Mouse (Mus musculus) heart, adult 2 months (tissue): ENCODE results near the gene Tmem239. TPM values are rescaled to one million over a fixed set of nuclear protein-coding genes. Genes with fewer than 3 reads are reported as not detected.

Experiments used
- DNase-seq, 2 experiments: peaks; one replicate each; pipeline ENCODE4 v3.0.0; 2021
- H3K27ac ChIP-seq: fragments of 200-600 bp; 2 replicates; pipeline ENCODE4 v1.8.1; 2022
- H3K27me3 ChIP-seq: fragments of 200-500 bp; 2 replicates; pipeline ENCODE4 v1.6.1; 2012; ENCODE audit warnings: mild to moderate bottlenecking, low read length, inconsistent platforms, mixed read lengths; ENCODE audit not compliant: control insufficient read depth, insufficient read depth
- H3K36me3 ChIP-seq: fragments of 200-500 bp; 2 replicates; pipeline ENCODE4 v1.6.1; 2012; ENCODE audit warnings: low read length, inconsistent platforms; ENCODE audit not compliant: control insufficient read depth, insufficient read depth
- H3K4me1 ChIP-seq: fragments of 200-500 bp; 2 replicates; pipeline ENCODE4 v1.6.1; 2011; ENCODE audit warnings: low read length; ENCODE audit not compliant: control insufficient read depth, insufficient read depth
- H3K4me3 ChIP-seq: fragments of 200-600 bp; 2 replicates; pipeline ENCODE4 v1.8.1; 2022
- H3K79me2 ChIP-seq: fragments of 200-500 bp; replicated peaks from 2 replicates; pipeline ENCODE4 v1.6.1; 2012; ENCODE audit warnings: mild to moderate bottlenecking, inconsistent platforms, low read length, moderate library complexity, mixed read lengths; ENCODE audit not compliant: control insufficient read depth, insufficient read depth
- H3K9ac ChIP-seq: fragments of 200-500 bp; 2 replicates; pipeline ENCODE4 v1.6.1; 2012; ENCODE audit warnings: low read depth, mild to moderate bottlenecking, control low read depth, inconsistent platforms, low read length, mixed read lengths
- CTCF ChIP-seq: fragments of 200-600 bp; IDR thresholded peaks from 2 replicates; pipeline ENCODE4 v1.8.1; 2022; ENCODE audit warnings: antibody characterized with exemption, mild to moderate bottlenecking, moderate library complexity
- EP300 ChIP-seq: fragments of 200-500 bp; IDR thresholded peaks from 2 replicates; pipeline ENCODE4 v1.6.1; 2011; ENCODE audit warnings: low read depth, low read length, control low read depth; ENCODE audit not compliant: insufficient read depth
- POLR2A ChIP-seq: fragments of 200-500 bp; IDR thresholded peaks from 2 replicates; pipeline ENCODE4 v1.6.1; 2011; ENCODE audit warnings: mild to moderate bottlenecking, low read depth, low read length, control low read depth; ENCODE audit not compliant: insufficient read depth
- WGBS: fragments of 180-500 bp; shearing (Covaris S2); methylation state at CpG from one replicate; pipeline ENCODE4 v1.1.7; 2018; 5-methylcytosine and 5-hydroxymethylcytosine counted together
- intact Hi-C: fragments of 180-260 bp; cut with DNase I; formaldehyde crosslinking; loops from one replicate; pipeline ENCODE4 v1.15.1; 2025
- polyA plus RNA-seq: library from polyadenylated mRNA; depleted of rRNA; stranded (reverse); fragments of >200 nt; gene quantifications from 2 replicates; pipeline ENCODE4 v1.2.3, GENCODE M21; 2012
- total RNA-seq, 2 experiments: library from RNA; stranded (reverse); gene quantifications; 2 replicates each; pipeline ENCODE4 v1.2.3; 2021

Gene Tmem239
- total and polyA plus RNA-seq, 3 experiments, result not detected

GRCm38 (mm10) chr2:130374951-130375350, 31.3 kb upstream of the Tmem239 start:
- Histone ChIP-seq H3K9ac (no peak overlapping the region), H3K27ac (no peak overlapping the region), H3K4me1 (no peaks in the 10 kb centered on the region), H3K4me3 (no peak overlapping the region), H3K79me2 (no peaks in the 10 kb centered on the region), H3K36me3 (no peaks in the 10 kb centered on the region), H3K27me3 (no peaks in the 10 kb centered on the region)
- TF ChIP-seq POLR2A, result no peak
- no peak for TF ChIP-seq CTCF
- TF ChIP-seq EP300, result no peak
- intact Hi-C loops, result no loop called here
- no peak for DNase-seq
- 66% methylated on average over 4 of the region's 4 CpGs for WGBS

- Histone ChIP-seq H3K36me3 (no peaks in the 10 kb centered on the region), H3K27ac (no peak overlapping the region), H3K4me1 (no peaks in the 10 kb centered on the region), H3K4me3 (no peak overlapping the region), H3K27me3 (peaks cover 3% of the 10 kb centered on the region; the same call in 1 of the 2 replicates), H3K79me2 (no peaks in the 10 kb centered on the region), H3K9ac (no peak overlapping the region)
- intact Hi-C loops, result no loop called here
- TF ChIP-seq POLR2A (no peak), CTCF (no peak), EP300 (no peak)
- no peak for DNase-seq
- 63% methylated on average over 3 of the region's 3 CpGs for WGBS
These were observed 23.1 kb upstream of the Tmem239 start for GRCm38 (mm10) chr2:130383205-130383604.

DNA sequence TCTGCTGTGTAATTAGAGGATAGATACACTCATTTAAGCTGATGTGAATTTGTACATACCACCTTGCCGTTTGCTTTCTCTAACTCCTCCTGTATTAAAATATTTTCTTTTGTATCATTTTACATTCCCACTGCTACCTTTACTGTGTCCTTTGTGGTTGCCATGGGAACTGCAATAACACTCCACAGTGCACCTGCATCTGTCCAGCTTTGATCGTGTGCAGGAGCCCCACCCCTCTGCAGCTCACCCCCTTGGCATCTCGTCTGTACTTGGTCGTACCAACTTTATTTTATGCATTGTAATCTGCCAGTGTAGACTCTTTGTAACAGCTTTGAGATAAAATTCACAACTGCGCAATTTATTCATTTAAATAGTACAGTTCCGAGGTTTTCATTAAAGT, 22.4 kb upstream of the Tmem239 start:
- Histone ChIP-seq H3K4me3 (no peak overlapping the region), H3K36me3 (no peaks in the 10 kb centered on the region), H3K27ac (no peak overlapping the region), H3K4me1 (no peaks in the 10 kb centered on the region), H3K79me2 (no peaks in the 10 kb centered on the region), H3K9ac (no peak overlapping the region), H3K27me3 (peaks cover 3% of the 10 kb centered on the region; the same call in 1 of the 2 replicates)
- DNase-seq, result no peak
- intact Hi-C loops, result no loop called here
- WGBS, result 72% methylated on average over 6 of the region's 6 CpGs
- TF ChIP-seq POLR2A (no peak), EP300 (no peak), CTCF (no peak)

- WGBS, result 48% methylated on average over 1 of the region's 1 CpGs
- intact Hi-C loops, result no loop called here
- DNase-seq, result no peak
- Histone ChIP-seq H3K4me1 (no peaks in the 10 kb centered on the region), H3K4me3 (no peak overlapping the region), H3K27me3 (peaks cover 3% of the 10 kb centered on the region; the same call in 1 of the 2 replicates), H3K79me2 (no peaks in the 10 kb centered on the region), H3K9ac (no peak overlapping the region), H3K27ac (no peak overlapping the region), H3K36me3 (no peaks in the 10 kb centered on the region)
- no peak for TF ChIP-seq POLR2A
These were observed 20.1 kb upstream of the Tmem239 start for GRCm38 (mm10) chr2:130386212-130386611.

GRCm38 (mm10) chr2:130388796-130389195, 17.5 kb upstream of the Tmem239 start:
- WGBS, result 83% methylated on average over 2 of the region's 2 CpGs
- no peak for DNase-seq
- H3K36me3 ChIP-seq, result no peaks in the 10 kb centered on the region
- peak; percentile 49 for TF ChIP-seq CTCF
- no peak for TF ChIP-seq EP300
- no peak for TF ChIP-seq POLR2A
- intact Hi-C loops, result no loop called here
- 0 out of 2 replicates have a peak, but pooled peaks cover 2% of the 10 kb centered on the region for H3K27me3 ChIP-seq
- no peaks in the 10 kb centered on the region for H3K4me1 ChIP-seq
- H3K4me3 ChIP-seq, result no peak overlapping the region
- no peak overlapping the region for H3K27ac ChIP-seq
- no peaks in the 10 kb centered on the region for H3K79me2 ChIP-seq
- no peak overlapping the region for H3K9ac ChIP-seq

DNA sequence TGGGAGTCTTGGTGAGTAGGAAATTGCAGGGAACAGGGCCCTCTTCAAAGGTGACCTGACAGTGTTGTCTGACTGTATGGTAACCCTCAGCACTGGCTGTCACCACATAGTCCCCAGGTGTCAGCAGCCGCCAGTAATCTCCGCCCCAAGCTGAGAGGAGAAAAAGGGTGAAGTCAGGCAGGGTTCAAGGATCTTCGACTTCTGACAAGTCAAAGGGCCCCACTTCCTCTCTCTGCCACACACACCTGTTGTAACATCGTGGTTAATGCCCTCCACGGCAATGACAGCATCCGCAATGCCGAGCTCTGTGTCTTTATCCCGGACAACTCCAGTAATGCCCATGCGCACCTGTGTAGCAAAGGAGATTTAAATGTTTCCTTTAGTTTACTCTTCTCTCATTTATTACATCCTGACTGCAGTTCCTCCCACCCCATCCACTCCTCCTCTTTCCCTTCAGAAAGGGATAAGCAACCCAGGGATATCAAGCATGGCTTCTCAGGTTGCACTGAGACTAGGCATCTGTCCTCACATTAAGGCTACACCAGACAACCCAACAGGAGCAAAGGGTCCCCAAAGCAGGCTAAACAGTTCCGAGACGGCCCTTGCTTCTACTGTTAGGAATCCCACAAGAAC, 15.2 kb upstream of the Tmem239 start:
- H3K4me3 ChIP-seq, result no peak overlapping the region
- H3K4me1 ChIP-seq, result no peaks in the 10 kb centered on the region
- H3K9ac ChIP-seq, result no peak overlapping the region
- intact Hi-C loops, result loop anchor here (10.0 kb wide), 1 partner anchor 76 kb away; no protein-coding TSS in a partner anchor
- no peak for TF ChIP-seq CTCF
- 83% methylated on average over 11 of the region's 11 CpGs for WGBS
- H3K27ac ChIP-seq, result no peak overlapping the region
- no peaks in the 10 kb centered on the region for H3K36me3 ChIP-seq
- H3K27me3 ChIP-seq, result 0 out of 2 replicates have a peak, but pooled peaks cover 2% of the 10 kb centered on the region
- H3K79me2 ChIP-seq, result no peaks in the 10 kb centered on the region
- DNase-seq, result no peak
